Mouse (Mus musculus): ENCODE measurements around the gene Noa1.

DNA sequence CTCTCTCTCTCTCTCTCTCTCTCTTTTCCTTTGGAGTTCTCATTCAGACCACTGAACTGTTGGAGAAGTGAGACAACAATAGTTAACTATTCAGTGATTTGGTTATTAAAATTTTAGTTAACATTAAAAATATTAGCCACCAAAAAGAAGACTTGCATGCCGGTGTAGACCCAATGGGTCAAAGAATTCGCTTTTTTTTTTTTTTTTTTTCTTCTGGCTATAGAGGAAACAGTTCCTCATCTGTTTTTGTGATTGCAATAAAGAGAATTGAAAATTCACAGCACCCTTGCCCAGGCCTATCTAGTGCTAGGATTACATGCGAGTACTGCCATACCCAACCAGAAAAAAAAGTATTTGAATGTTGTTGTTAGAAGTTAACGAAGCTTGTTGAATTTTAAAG is 42.4 kb downstream of the Noa1 start:
- TF ChIP-seq POLR2A (IDR thresholded peaks at IDR 0.05; ENCODE audit: low read depth, low read length) = no peak
- no peak for TF ChIP-seq CTCF (IDR thresholded peaks at IDR 0.05; ENCODE audit: extremely low read depth, insufficient read length, insufficient replicate concordance, low read depth, low read length)

All from small intestine, adult 2 months (tissue).